Mouse (Mus musculus) midbrain, postnatal 0 days (tissue): Measurements from ENCODE around the gene Shroom3. TPM values are rescaled to one million over a fixed set of nuclear protein-coding genes. Genes with fewer than 3 reads are reported as not detected.

Experiments used
- ATAC-seq: fragments of 200-750 bp; cut with Nextera tagmentation; 2 replicates; pipeline ENCODE4 v1.8.0; 2017; ENCODE audit warnings: moderate number of reproducible peaks, mild to moderate bottlenecking, moderate TSS enrichment, moderate library complexity; ENCODE audit not compliant: low FRiP score
- DNase-seq: peaks from one replicate; pipeline ENCODE4 v3.0.0-alpha.2; 2015; ENCODE audit warnings: low spot score
- H3K27ac ChIP-seq: fragments of 300-500 bp; sonication (generic); 2 replicates; pipeline ENCODE4 v1.5.1; 2014; ENCODE audit warnings: low read depth, mild to moderate bottlenecking, low read length, mixed read lengths
- H3K27me3 ChIP-seq: fragments of 300-500 bp; sonication (generic); 2 replicates; pipeline ENCODE4 v1.6.1; 2014; ENCODE audit warnings: low read length, control low read depth, mixed read lengths; ENCODE audit not compliant: insufficient read depth
- H3K36me3 ChIP-seq: fragments of 300-500 bp; sonication (generic); 2 replicates; pipeline ENCODE4 v1.6.1; 2014; ENCODE audit warnings: low read length, control low read depth, mixed read lengths; ENCODE audit not compliant: insufficient read depth
- H3K4me1 ChIP-seq: fragments of 300-500 bp; sonication (generic); 2 replicates; pipeline ENCODE4 v1.6.1; 2014; ENCODE audit warnings: mild to moderate bottlenecking, control low read depth, antibody characterized with exemption, low read length, mixed read lengths; ENCODE audit not compliant: insufficient read depth
- H3K4me2 ChIP-seq: fragments of 300-500 bp; sonication (generic); 2 replicates; pipeline ENCODE4 v1.6.1; 2014; ENCODE audit warnings: low read depth, mild to moderate bottlenecking, low read length, mixed read lengths; ENCODE audit not compliant: poor library complexity, severe bottlenecking
- H3K4me3 ChIP-seq: fragments of 300-500 bp; sonication (generic); 2 replicates; pipeline ENCODE4 v1.5.1; 2014; ENCODE audit warnings: low read depth, mild to moderate bottlenecking, low read length, moderate library complexity
- H3K9ac ChIP-seq: fragments of 300-500 bp; sonication (generic); replicated peaks from 2 replicates; pipeline ENCODE4 v1.6.1; 2014; ENCODE audit warnings: mild to moderate bottlenecking, low read length, moderate library complexity, mixed read lengths; ENCODE audit not compliant: poor library complexity, severe bottlenecking
- H3K9me3 ChIP-seq: fragments of 300-500 bp; sonication (generic); 2 replicates; pipeline ENCODE4 v1.6.1; 2016; ENCODE audit warnings: low read length, control low read depth
- CTCF ChIP-seq: IDR thresholded peaks from 2 replicates; pipeline ENCODE4 v1.5.1; 2016; ENCODE audit warnings: antibody characterized with exemption, mild to moderate bottlenecking
- WGBS: fragments of 180-500 bp; shearing (Covaris S2); extraction: QIAGEN DNeasy Blood & Tissue Kit; methylation state at CpG from one replicate; pipeline ENCODE4 v1.1.7; 2014; 5-methylcytosine and 5-hydroxymethylcytosine counted together
- polyA plus RNA-seq: library from polyadenylated mRNA; unstranded; fragments of >200 nt; fragmentation: Nextera tagmentation; extraction: Ambion mirVana; gene quantifications from 2 replicates; pipeline ENCODE4 v1.2.1, GENCODE M21; 2015
- total RNA-seq: library from RNA; depleted of rRNA; stranded (reverse); fragments of >200 nt; gene quantifications from 2 replicates; pipeline ENCODE4 v1.2.3, GENCODE M21; 2014

Gene Shroom3
- total and polyA plus RNA-seq, 2 experiments from 2014 or later: 1.2 to 8.1 TPM

DNA sequence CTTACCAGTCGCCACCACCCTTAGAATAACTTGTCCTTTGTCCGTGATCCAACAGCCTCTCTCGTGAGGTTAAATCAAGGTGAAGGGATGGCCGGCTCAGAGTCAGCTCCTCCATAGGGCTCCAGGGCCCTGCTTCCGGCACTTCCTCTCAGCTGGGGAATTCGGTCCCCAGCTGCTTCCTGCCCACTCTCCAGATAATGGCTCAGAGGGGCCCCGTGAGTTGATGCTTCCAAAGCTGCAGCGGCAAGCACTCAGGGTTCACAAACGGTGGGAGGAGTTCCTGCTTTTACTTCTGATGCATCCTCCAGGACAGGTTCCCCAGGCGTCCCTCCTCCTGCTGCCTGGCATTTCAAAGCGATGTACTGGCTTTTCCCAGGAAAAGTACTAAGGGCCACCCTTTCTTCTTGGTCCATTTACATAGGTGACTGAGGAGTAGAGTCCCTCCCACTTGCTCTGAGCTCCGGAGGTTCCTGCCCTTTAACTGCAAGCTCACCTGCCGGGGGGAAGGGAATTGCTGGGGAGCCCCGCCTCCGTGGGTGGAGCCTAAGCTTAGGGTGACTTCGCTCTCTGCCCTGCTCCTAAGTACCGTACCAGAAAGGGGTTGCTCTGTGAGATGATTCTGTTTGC lies 241.7 kb downstream of the Shroom3 start:
- no peak for TF ChIP-seq CTCF
- WGBS: 18% methylated on average over 17 of the region's 17 CpGs
- no peak overlapping the region for H3K9ac ChIP-seq
- peaks cover 4% of the 10 kb centered on the region; the same call in 1 of the 2 replicates for H3K4me1 ChIP-seq
- no peaks in the 10 kb centered on the region for H3K9me3 ChIP-seq
- no peak for DNase-seq
- no peak overlapping the region for H3K27ac ChIP-seq
- ATAC-seq: no peak
- H3K27me3 ChIP-seq: no peaks in the 10 kb centered on the region
- H3K4me3 ChIP-seq: 0 out of 2 replicates have a peak overlapping the region, but pooled peaks have one; percentile 6
- H3K36me3 ChIP-seq: no peaks in the 10 kb centered on the region
- H3K4me2 ChIP-seq: no peak overlapping the region

GRCm38 (mm10) chr5:92927667-92928066 lies 244.4 kb downstream of the Shroom3 start:
- TF ChIP-seq CTCF: no peak
- DNase-seq (no peak), ATAC-seq (no peak)
- H3K36me3 ChIP-seq: no peaks in the 10 kb centered on the region
- no peaks in the 10 kb centered on the region for H3K9me3 ChIP-seq
- H3K27me3 ChIP-seq: no peaks in the 10 kb centered on the region
- no peak overlapping the region for H3K27ac ChIP-seq
- peaks cover 4% of the 10 kb centered on the region; the same call in 1 of the 2 replicates for H3K4me1 ChIP-seq
- no peak overlapping the region for H3K9ac ChIP-seq
- no peak overlapping the region for H3K4me3 ChIP-seq
- 81% methylated on average over 10 of the region's 10 CpGs for WGBS
- no peak overlapping the region for H3K4me2 ChIP-seq

GRCm38 (mm10) chr5:92930557-92930956 lies 247.3 kb downstream of the Shroom3 start:
- no peak for TF ChIP-seq CTCF
- Histone ChIP-seq H3K4me3 (no peak overlapping the region), H3K9ac (no peak overlapping the region), H3K4me1 (no peaks in the 10 kb centered on the region), H3K27ac (no peak overlapping the region), H3K36me3 (no peaks in the 10 kb centered on the region), H3K9me3 (no peaks in the 10 kb centered on the region), H3K27me3 (no peaks in the 10 kb centered on the region), H3K4me2 (no peak overlapping the region)
- ATAC-seq: no peak
- DNase-seq: no peak
- 91% methylated on average over 6 of the region's 6 CpGs for WGBS

- Histone ChIP-seq H3K9me3 (no peaks in the 10 kb centered on the region), H3K27me3 (no peaks in the 10 kb centered on the region), H3K9ac (no peak overlapping the region), H3K4me1 (no peaks in the 10 kb centered on the region), H3K36me3 (no peaks in the 10 kb centered on the region), H3K4me3 (no peak overlapping the region), H3K27ac (no peak overlapping the region), H3K4me2 (no peak overlapping the region)
- no peak for TF ChIP-seq CTCF
- ATAC-seq (no peak), DNase-seq (no peak)
- 68% methylated on average over 16 of the region's 16 CpGs for WGBS
Observed at GRCm38 (mm10) chr5:92931298-92931697, 248.1 kb downstream of the Shroom3 start.

GRCm38 (mm10) chr5:92933010-92933409 lies 249.8 kb downstream of the Shroom3 start:
- 75% methylated on average over 10 of the region's 10 CpGs for WGBS

DNA sequence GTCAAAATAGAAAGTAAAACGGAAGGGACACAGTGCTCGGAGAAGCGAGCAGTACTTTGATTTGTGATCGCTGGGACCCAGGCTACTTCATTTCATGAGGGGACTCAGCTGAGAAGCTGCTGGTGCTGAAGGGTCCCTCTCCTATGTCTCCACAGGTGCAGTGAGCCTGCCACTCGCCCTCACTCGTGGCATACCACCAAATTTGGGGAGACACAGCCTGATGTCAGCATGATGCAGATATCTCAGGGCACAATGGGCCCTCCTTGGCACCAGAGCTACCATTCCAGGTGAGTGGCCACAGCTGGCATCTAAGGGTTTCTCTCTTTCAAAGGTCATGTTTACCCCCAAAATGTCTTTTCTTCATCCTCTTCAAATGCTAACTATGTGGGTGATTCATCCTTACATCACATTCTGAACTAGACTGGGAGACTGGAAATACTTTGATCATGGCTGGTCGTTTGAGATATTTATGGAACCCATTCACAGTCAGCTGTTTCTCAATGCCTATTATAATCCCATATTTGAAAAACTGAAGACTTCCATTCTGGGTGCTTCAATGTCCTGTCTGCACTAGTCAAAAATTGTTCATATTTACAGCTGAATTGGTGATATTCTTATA lies 250.5 kb downstream of the Shroom3 start:
- no peak for ATAC-seq
- H3K36me3 ChIP-seq: no peaks in the 10 kb centered on the region
- H3K4me1 ChIP-seq: no peaks in the 10 kb centered on the region
- H3K27ac ChIP-seq: no peak overlapping the region
- WGBS: 83% methylated on average over 7 of the region's 7 CpGs
- no peak for TF ChIP-seq CTCF
- DNase-seq: no peak
- no peaks in the 10 kb centered on the region for H3K27me3 ChIP-seq
- H3K9ac ChIP-seq: no peak overlapping the region
- H3K4me3 ChIP-seq: no peak overlapping the region
- H3K9me3 ChIP-seq: no peaks in the 10 kb centered on the region
- no peak overlapping the region for H3K4me2 ChIP-seq

More at GRCm38 (mm10) chr5:92933010-92933409, 249.8 kb downstream of the Shroom3 start:
- no peaks in the 10 kb centered on the region for H3K9me3 ChIP-seq
- no peak overlapping the region for H3K9ac ChIP-seq
- H3K27me3 ChIP-seq: no peaks in the 10 kb centered on the region
- H3K4me2 ChIP-seq: no peak overlapping the region
- no peaks in the 10 kb centered on the region for H3K4me1 ChIP-seq
- H3K36me3 ChIP-seq: no peaks in the 10 kb centered on the region
- DNase-seq (no peak), ATAC-seq (no peak)
- no peak overlapping the region for H3K4me3 ChIP-seq
- H3K27ac ChIP-seq: no peak overlapping the region
- TF ChIP-seq CTCF: no peak
